Mouse (Mus musculus): ENCODE results near the gene Srrm3.

DNA sequence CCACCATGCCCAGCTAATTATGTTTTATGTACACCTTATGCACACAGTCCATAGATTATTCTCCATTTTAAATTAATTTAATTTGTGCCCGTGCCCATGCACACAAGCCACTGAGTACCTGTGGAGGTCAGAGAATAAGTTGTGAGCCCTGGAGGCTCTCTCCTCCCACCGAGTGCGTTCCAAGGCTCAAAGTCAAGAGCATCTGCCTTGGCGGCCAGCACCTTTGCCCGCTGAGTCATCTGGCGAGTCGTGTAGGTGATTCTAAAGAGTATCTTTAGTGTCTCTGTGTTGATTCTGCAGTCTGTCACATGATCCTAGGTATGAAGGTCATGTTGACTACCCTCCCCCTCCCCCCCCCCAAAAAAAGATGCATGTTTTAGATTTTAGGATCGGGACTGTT, 22.7 kb downstream of the Srrm3 start:
- TF ChIP-seq EP300 (IDR thresholded peaks at IDR 0.05; ENCODE audit: low read depth): no peak
- TF ChIP-seq CTCF (IDR thresholded peaks at IDR 0.05; ENCODE audit: low read depth): no peak
